Mouse (Mus musculus) limb, embryonic 10.5 days (tissue): ENCODE measurements at regions not wholly inside any gene's neighbourhood (a gene's known extent, or its start where the extent isn't known, plus 50 kb on each side); places are given as distances from the start of the nearest gene placed in this dataset.
"Not testable (repeated sequence)": the region's sequence is repeated elsewhere in the genome, so short reads cannot be mapped to it uniquely, and the experiment has no call there.

Experiments used
- DNase-seq: peaks from one replicate; pipeline ENCODE4 v3.0.0-alpha.2; 2017; ENCODE audit warnings: low spot score
- H3K27ac ChIP-seq: fragments of 300-500 bp; sonication (generic); 2 replicates; pipeline ENCODE4 v1.5.1; 2016; ENCODE audit warnings: mild to moderate bottlenecking
- H3K27me3 ChIP-seq: fragments of 300-500 bp; sonication (generic); 2 replicates; pipeline ENCODE4 v1.6.1; 2016; ENCODE audit warnings: low read depth, mild to moderate bottlenecking; ENCODE audit not compliant: poor library complexity, severe bottlenecking
- H3K36me3 ChIP-seq: fragments of 300-500 bp; sonication (generic); 2 replicates; pipeline ENCODE4 v1.6.1; 2016; ENCODE audit warnings: mild to moderate bottlenecking, moderate library complexity
- H3K4me1 ChIP-seq: fragments of 300-500 bp; sonication (generic); 2 replicates; pipeline ENCODE4 v1.6.1; 2016
- H3K4me3 ChIP-seq: fragments of 300-500 bp; sonication (generic); 2 replicates; pipeline ENCODE4 v1.5.1; 2016; ENCODE audit warnings: mild to moderate bottlenecking, moderate library complexity
- H3K9me3 ChIP-seq: fragments of 300-500 bp; sonication (generic); replicated peaks from 2 replicates; pipeline ENCODE4 v1.6.1; 2016; ENCODE audit warnings: mild to moderate bottlenecking
- WGBS: fragments of 180-500 bp; shearing (Covaris S2); methylation state at CpG from one replicate; pipeline ENCODE4 v1.1.7; 2016; 5-methylcytosine and 5-hydroxymethylcytosine counted together

GRCm38 (mm10) chr5:133925184-133925900, 174.2 kb upstream of the Castor2 start:
- H3K36me3 ChIP-seq = no peaks in the 10 kb centered on the region
- no peak overlapping the region for H3K27ac ChIP-seq
- no peaks in the 10 kb centered on the region for H3K9me3 ChIP-seq
- no peak for DNase-seq
- WGBS = 23% methylated on average over 5 of the region's 5 CpGs
- no peaks in the 10 kb centered on the region for H3K27me3 ChIP-seq
- H3K4me1 ChIP-seq = no peaks in the 10 kb centered on the region
- no peak overlapping the region for H3K4me3 ChIP-seq

GRCm38 (mm10) chr5:133922181-133922580, 177.3 kb upstream of the Castor2 start:
- Histone ChIP-seq H3K4me1 (no peaks in the 10 kb centered on the region), H3K27ac (no peak overlapping the region), H3K9me3 (no peaks in the 10 kb centered on the region), H3K27me3 (no peaks in the 10 kb centered on the region), H3K36me3 (no peaks in the 10 kb centered on the region), H3K4me3 (no peak overlapping the region)
- 92% methylated on average over 1 of the region's 1 CpGs for WGBS
- no peak for DNase-seq

GRCm38 (mm10) chr5:133915734-133916550, 183.6 kb upstream of the Castor2 start:
- Histone ChIP-seq H3K9me3 (no peaks in the 10 kb centered on the region), H3K27ac (no peak overlapping the region), H3K27me3 (no peaks in the 10 kb centered on the region), H3K4me1 (peaks cover 13% of the 10 kb centered on the region; the same call in 1 of the 2 replicates), H3K36me3 (no peaks in the 10 kb centered on the region), H3K4me3 (no peak overlapping the region)
- no peak for DNase-seq

- Histone ChIP-seq H3K9me3 (no peaks in the 10 kb centered on the region), H3K4me3 (no peak overlapping the region), H3K4me1 (no peaks in the 10 kb centered on the region), H3K27ac (no peak overlapping the region), H3K36me3 (no peaks in the 10 kb centered on the region), H3K27me3 (no peaks in the 10 kb centered on the region)
- DNase-seq = no peak
- 89% methylated on average over 3 of the region's 3 CpGs for WGBS
These were observed 192.1 kb upstream of the Castor2 start for GRCm38 (mm10) chr5:133907442-133907841.

GRCm38 (mm10) chr5:133898025-133898598, 201.4 kb upstream of the Castor2 start:
- Histone ChIP-seq H3K4me3 (no peak overlapping the region), H3K27ac (peak overlapping the region; percentile 5; the same call in 1 of the 2 replicates), H3K27me3 (no peaks in the 10 kb centered on the region), H3K36me3 (no peaks in the 10 kb centered on the region), H3K9me3 (no peaks in the 10 kb centered on the region), H3K4me1 (peaks cover 13% of the 10 kb centered on the region)
- 57% methylated on average over 4 of the region's 4 CpGs for WGBS
- DNase-seq = peak; percentile 37

- WGBS = 83% methylated on average over 3 of the region's 3 CpGs
- H3K9me3 ChIP-seq = no peaks in the 10 kb centered on the region
- H3K27ac ChIP-seq = no peak overlapping the region
- H3K27me3 ChIP-seq = no peaks in the 10 kb centered on the region
- H3K36me3 ChIP-seq = no peaks in the 10 kb centered on the region
- H3K4me3 ChIP-seq = no peak overlapping the region
- 0 out of 2 replicates have a peak, but pooled peaks cover 2% of the 10 kb centered on the region for H3K4me1 ChIP-seq
- no peak for DNase-seq
These were observed 208.8 kb upstream of the Castor2 start for GRCm38 (mm10) chr5:133890728-133891127.

GRCm38 (mm10) chr5:133889841-133890240, 209.7 kb upstream of the Castor2 start:
- H3K27me3 ChIP-seq = no peaks in the 10 kb centered on the region
- DNase-seq = no peak
- no peak overlapping the region for H3K27ac ChIP-seq
- 91% methylated on average over 8 of the region's 8 CpGs for WGBS
- peaks cover 11% of the 10 kb centered on the region for H3K4me1 ChIP-seq
- H3K4me3 ChIP-seq = no peak overlapping the region
- no peaks in the 10 kb centered on the region for H3K9me3 ChIP-seq
- no peaks in the 10 kb centered on the region for H3K36me3 ChIP-seq

- 83% methylated on average over 5 of the region's 5 CpGs for whole genome bisulfite sequencing
- Histone ChIP-seq H3K4me3 (no peak overlapping the region), H3K27me3 (no peaks in the 10 kb centered on the region), H3K9me3 (no peaks in the 10 kb centered on the region), H3K36me3 (no peaks in the 10 kb centered on the region), H3K4me1 (peaks cover 18% of the 10 kb centered on the region), H3K27ac (peak overlapping the region; percentile 67)
- DNase-seq = no peak
These were observed 214.0 kb upstream of the Castor2 start for GRCm38 (mm10) chr5:133885507-133885906.

- peak overlapping the region; percentile 67 for H3K27ac ChIP-seq
- no peaks in the 10 kb centered on the region for H3K36me3 ChIP-seq
- WGBS = 44% methylated on average over 6 of the region's 6 CpGs
- no peak overlapping the region for H3K4me3 ChIP-seq
- no peaks in the 10 kb centered on the region for H3K9me3 ChIP-seq
- H3K27me3 ChIP-seq = no peaks in the 10 kb centered on the region
- peak; percentile 51 for DNase-seq
- H3K4me1 ChIP-seq = peaks cover 17% of the 10 kb centered on the region
These were observed 214.5 kb upstream of the Castor2 start for GRCm38 (mm10) chr5:133885016-133885415.

GRCm38 (mm10) chr5:133884593-133884992, 214.9 kb upstream of the Castor2 start:
- Histone ChIP-seq H3K27ac (peak overlapping the region; percentile 67), H3K36me3 (no peaks in the 10 kb centered on the region), H3K4me1 (peaks cover 16% of the 10 kb centered on the region), H3K4me3 (no peak overlapping the region), H3K27me3 (no peaks in the 10 kb centered on the region), H3K9me3 (no peaks in the 10 kb centered on the region)
- no peak for DNase-seq
- WGBS = 72% methylated on average over 2 of the region's 2 CpGs

- Histone ChIP-seq H3K4me1 (peaks cover 6% of the 10 kb centered on the region; the same call in 1 of the 2 replicates), H3K36me3 (no peaks in the 10 kb centered on the region), H3K27me3 (peaks cover 7% of the 10 kb centered on the region; the same call in 1 of the 2 replicates), H3K4me3 (no peak overlapping the region), H3K9me3 (no peaks in the 10 kb centered on the region), H3K27ac (no peak overlapping the region)
- WGBS = 68% methylated on average over 10 of the region's 10 CpGs
- no peak for DNase-seq
These were observed 255.0 kb upstream of the Castor2 start for GRCm38 (mm10) chr5:133844483-133844882.

GRCm38 (mm10) chr5:133842059-133842706, 257.3 kb upstream of the Castor2 start:
- peaks cover 17% of the 10 kb centered on the region for H3K4me1 ChIP-seq
- H3K27me3 ChIP-seq, DNase-seq, H3K9me3 ChIP-seq, H3K27ac ChIP-seq, H3K36me3 ChIP-seq: not testable (repeated sequence)
- 0 out of 2 replicates have a peak overlapping the region, but pooled peaks have one; percentile 15 for H3K4me3 ChIP-seq
- 51% methylated on average over 22 of the region's 42 CpGs for WGBS
